Mouse (Mus musculus) large intestine, adult 2 months (tissue): Measurements from ENCODE around the gene Cfap43. TPM values are rescaled to one million over a fixed set of nuclear protein-coding genes. Genes with fewer than 3 reads are reported as not detected.

Source experiments
- DNase-seq: peaks from one replicate; pipeline ENCODE4 v3.0.0-alpha.2; 2012; ENCODE audit warnings: low read depth, low spot score
- WGBS: fragments of 180-500 bp; shearing (Covaris S2); methylation state at CpG from one replicate; pipeline ENCODE4 v1.1.7; 2018; 5-methylcytosine and 5-hydroxymethylcytosine counted together
- polyA plus RNA-seq: library from polyadenylated mRNA; depleted of rRNA; stranded (reverse); fragments of >200 nt; gene quantifications from 2 replicates; pipeline ENCODE4 v1.2.3, GENCODE M21; 2012

Cfap43 gene
- polyA plus RNA-seq, 1 experiment = not detected

- WGBS = 80% methylated on average over 2 of the region's 2 CpGs
- no peak for DNase-seq
Measured at GRCm38 (mm10) chr19:47748950-47749349, 170.1 kb downstream of the Cfap43 start.

GRCm38 (mm10) chr19:47747072-47747471 lies 172.0 kb downstream of the Cfap43 start:
- DNase-seq = no peak
- WGBS = 91% methylated on average over 2 of the region's 2 CpGs

DNA sequence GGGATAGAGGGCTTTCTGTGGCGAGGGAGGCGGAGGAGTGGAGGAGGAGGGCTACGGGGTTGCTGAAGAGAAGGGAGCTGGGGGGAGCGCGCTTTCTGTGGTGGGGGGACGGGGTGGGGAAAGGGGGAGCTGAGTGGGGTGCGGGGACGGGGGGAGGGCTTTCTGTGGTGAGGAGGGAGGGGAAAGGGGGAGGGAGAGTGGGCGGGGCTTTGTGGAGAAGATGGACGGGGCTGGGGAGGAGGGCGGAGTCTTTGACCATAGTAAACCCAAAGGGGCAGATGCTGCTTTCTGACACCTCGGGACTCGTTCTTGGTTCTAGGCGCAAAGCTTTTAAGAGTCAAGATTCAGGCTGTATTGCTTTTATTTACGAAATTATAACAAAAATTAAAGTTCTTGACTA lies 187.2 kb downstream of the Cfap43 start:
- DNase-seq = no peak
- 4% methylated on average over 15 of the region's 15 CpGs for WGBS

GRCm38 (mm10) chr19:47731071-47731881 lies 187.8 kb downstream of the Cfap43 start, which contains the start of gene Sfr1:
Gene Sfr1 (plus strand): TSS chr19:47731682.
- peak; percentile 77 for DNase-seq
- under 1% methylated on average over 72 of the region's 72 CpGs for WGBS

GRCm38 (mm10) chr19:47730691-47731070 lies 188.4 kb downstream of the Cfap43 start:
- DNase-seq = no peak
- WGBS = 0% methylated on average over 12 of the region's 12 CpGs

DNA sequence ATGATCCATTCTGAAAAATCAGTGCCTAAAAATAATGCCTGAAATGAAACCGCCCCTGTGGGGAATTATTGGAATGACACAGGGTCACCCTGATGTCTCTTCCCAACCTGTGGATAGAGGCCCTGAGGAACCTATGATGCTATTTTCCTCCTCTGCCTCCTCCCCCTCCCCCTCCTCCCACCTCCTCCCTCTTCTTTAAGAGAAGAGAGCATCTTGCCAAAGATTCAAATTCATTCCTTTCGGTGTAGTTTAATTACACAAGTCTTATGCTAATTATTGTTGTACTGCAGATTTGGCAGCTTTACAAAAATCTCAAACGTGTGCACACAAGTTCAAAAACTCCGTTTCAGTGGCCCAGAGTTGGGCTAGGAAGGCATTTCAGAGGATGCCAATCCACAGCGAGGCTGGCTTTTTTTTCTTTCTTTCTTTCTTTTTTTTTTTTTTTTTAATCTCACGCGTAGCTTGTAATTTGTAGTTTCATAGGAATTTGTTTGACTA lies 193.4 kb downstream of the Cfap43 start:
- no peak for DNase-seq
- 71% methylated on average over 7 of the region's 7 CpGs for WGBS

DNA sequence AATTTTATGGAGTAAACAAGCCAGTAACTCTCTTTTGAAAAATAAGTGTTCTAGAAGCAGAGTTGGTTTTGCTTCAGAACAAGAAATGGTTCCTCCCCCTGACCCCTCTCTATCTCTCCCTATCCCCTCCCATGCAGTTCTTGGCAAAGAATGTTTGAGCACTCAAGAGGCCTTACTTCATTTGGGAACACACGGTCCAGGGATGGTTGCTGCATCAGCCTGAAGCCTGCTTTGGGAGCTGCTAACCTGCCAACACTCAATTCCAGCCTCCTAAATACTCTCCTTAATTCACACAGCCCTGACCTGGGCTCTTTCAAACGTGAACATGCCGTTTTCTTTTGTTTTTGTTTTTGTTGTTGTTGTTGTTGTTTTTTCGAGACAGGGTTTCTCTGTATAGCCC lies 194.2 kb downstream of the Cfap43 start:
- WGBS = 73% methylated on average over 4 of the region's 4 CpGs
- no peak for DNase-seq

- no peak for DNase-seq
- 21% methylated on average over 6 of the region's 6 CpGs for WGBS
Measured at GRCm38 (mm10) chr19:47722471-47722870, 196.6 kb downstream of the Cfap43 start.

GRCm38 (mm10) chr19:47719147-47719546 lies 199.9 kb downstream of the Cfap43 start:
- WGBS = 86% methylated on average over 3 of the region's 3 CpGs
- DNase-seq = no peak

GRCm38 (mm10) chr19:47716144-47716543 lies 202.9 kb downstream of the Cfap43 start:
- 64% methylated on average over 2 of the region's 2 CpGs for WGBS
- DNase-seq = no peak

GRCm38 (mm10) chr19:47713457-47713856 lies 205.6 kb downstream of the Cfap43 start:
- 77% methylated on average over 9 of the region's 9 CpGs for WGBS
- no peak for DNase-seq

DNA sequence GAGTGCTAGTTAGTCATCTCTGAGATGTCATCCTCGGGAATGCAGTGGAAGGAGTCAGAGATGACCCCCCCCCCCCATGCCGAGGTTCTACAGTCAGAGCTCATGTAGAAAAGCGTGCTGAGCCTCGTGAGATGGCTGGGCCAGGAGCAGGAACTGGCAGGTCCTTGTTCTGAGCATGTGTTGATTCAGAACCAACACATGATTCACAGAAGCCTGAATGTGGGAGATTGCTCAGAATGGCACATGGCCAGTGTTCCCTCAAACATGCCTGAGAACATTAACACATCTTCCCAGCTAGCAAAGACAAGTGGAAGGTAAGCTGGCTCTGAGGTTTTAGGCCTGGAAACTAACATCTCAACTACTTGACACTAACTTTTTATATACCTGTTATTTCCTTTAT lies 208.7 kb downstream of the Cfap43 start:
- WGBS = 68% methylated on average over 4 of the region's 4 CpGs
- no peak for DNase-seq

GRCm38 (mm10) chr19:47705772-47706309 lies 213.2 kb downstream of the Cfap43 start:
- 89% methylated on average over 8 of the region's 8 CpGs for WGBS
- DNase-seq = no peak

DNA sequence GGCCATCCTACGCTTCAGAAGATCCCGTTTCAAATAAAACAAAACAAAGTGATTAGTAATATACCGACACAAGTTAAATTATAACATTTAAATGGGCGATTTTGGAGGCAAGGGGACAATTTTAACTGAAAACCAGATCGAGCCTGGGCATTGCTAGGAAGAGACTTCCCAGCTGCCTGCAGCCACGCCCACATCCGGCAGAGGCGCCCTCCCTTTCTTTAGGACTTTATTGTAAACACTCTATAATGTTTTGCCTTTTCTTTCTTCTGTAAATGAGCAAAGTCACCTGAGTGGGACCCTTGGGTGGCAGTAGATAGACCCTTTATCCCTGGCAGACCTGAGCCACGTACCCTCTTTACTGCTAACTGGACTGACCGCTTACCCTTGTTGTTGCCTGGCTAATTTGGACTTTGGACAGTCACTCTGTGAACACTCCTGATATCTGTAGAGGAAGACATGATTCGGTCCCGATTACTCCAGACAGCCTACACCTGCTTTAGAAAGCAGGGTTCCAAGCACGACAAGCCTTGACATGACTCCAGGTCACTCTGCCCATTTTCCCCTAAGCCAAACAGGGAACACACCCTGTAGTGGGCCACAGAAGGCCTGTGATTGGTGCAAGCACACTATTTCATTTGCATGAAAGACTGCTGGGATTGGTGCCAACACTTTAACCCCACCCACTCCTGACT lies 213.9 kb downstream of the Cfap43 start:
- WGBS = 28% methylated on average over 13 of the region's 13 CpGs
- DNase-seq = peak; percentile 29

GRCm38 (mm10) chr19:47700509-47700908 lies 218.6 kb downstream of the Cfap43 start:
- WGBS = 92% methylated on average over 8 of the region's 8 CpGs
- DNase-seq = no peak

DNA sequence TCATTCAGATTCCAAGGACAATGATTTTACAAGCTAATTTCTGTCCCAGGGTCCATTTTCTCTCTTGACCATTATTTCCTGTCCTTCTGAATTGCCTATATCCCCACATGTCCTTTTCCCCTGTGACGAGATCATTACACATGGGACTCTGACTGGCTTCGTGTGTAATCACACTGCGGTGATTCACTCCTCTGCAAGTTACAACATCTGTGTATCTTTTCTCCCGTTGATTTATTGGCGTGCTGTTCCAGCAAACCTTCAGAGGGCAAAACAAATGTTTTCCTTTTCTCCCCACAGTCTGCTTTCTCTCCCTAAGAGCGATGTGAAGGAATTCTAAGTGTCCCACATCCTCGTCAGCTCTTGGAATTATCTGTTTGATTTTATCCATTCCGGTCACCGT lies 219.3 kb downstream of the Cfap43 start:
- 37% methylated on average over 9 of the region's 9 CpGs for whole genome bisulfite sequencing
- DNase-seq = no peak

DNA sequence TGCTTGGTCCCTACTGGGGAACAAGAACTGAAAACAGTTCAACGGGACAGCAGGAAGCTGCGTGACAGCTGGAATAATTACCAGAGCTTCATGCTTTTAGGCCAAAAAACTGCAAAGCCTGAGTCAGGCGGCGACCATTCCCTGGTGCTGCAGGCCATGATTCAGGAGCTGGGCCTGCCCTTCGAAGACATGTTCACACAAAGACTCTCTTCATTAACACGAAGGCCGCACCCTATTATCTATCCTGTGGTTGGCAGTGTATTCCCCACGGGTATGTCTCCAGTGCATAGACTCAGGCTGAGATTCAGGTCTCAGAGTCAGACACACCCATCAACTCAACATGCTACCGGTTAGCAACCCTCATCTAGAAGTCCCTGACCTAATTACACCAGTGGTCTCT lies 220.8 kb downstream of the Cfap43 start:
- 69% methylated on average over 9 of the region's 9 CpGs for WGBS
- DNase-seq = no peak

DNA sequence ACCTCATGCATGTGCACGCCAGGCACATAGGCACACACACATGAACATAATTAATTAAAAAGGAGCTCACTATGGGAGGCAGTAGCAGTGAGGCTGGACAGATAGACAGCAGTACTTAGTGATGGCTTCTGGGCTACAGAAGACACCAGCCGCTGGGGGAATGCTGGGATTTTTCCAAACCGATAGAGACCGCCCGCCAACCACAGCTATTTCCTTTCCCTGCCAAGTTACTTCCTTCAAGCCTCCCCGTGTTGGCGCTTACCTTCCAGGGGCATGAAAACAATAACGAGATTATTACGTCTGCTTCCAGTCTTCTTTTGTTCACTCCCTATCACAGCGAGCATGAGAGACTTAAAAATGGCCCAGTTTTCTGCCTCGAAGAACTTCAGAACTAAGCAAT lies 222.0 kb downstream of the Cfap43 start:
- no peak for DNase-seq
- WGBS = 88% methylated on average over 11 of the region's 11 CpGs

GRCm38 (mm10) chr19:47696411-47696810 lies 222.7 kb downstream of the Cfap43 start:
- 95% methylated on average over 8 of the region's 8 CpGs for WGBS
- DNase-seq = no peak

DNA sequence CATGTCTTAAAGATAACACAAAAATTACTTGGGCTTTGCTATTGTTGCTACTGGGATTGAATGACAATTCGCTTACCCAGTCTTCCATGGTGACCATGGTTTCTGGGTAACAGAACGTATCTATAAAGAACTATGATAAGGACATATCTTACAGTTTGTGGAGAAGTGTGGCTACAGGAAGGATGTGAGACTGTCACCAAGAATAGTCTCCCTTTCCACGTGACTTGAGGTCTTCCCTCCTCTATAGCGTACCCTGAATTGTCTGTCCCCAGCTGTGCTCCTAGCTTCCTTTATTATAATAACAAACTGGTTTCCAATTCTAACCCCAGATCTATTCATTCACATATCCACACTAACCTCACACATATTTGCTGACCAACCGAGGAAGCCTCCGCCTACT lies 223.4 kb downstream of the Cfap43 start:
- no peak for DNase-seq

GRCm38 (mm10) chr19:47691994-47692393 lies 227.1 kb downstream of the Cfap43 start, which contains the start of gene Col17a1:
Gene Col17a1 (minus strand): TSS chr19:47692094.
- DNase-seq = no peak
- WGBS = 35% methylated on average over 6 of the region's 6 CpGs

More for the DNA sequence above, 223.4 kb downstream of the Cfap43 start:
- WGBS = 83% methylated on average over 6 of the region's 6 CpGs
